Comparison of ENCODE assay signal across 9 mouse cellular contexts in the genomic region with DNA sequence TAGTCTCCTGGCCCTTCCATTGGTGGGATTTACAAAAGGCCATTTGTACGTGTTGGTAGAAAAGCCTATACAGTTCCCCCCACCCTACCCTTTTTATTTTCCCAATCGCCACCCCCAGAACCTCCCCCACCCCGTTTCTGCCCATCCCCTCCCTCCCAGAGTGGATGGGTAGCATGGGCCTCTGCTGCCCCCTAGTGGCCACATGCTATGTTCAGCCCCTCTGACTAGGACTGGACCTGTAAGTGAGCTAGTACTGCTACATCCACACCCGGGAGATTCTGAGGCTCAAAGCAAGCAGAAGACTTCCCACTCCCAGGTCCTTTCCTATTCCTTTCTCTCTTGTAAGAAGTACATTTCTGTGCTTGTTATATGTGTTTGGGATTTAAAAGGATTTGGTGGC. TPM values are rescaled to one million over a fixed set of nuclear protein-coding genes. Genes with fewer than 3 reads are reported as not detected.
A peak's percentile ranks its signal among the peaks of the same experiment; 100 is the strongest.
DNase-seq lines count a peak whose midpoint lies in the region; ATAC-seq and TF ChIP-seq lines count a peak whose summit lies in the region.
"Had no signal": no experiment of that assay in that cellular context is flagged by ENCODE, and none has a peak within 500 bp of the region (broad histone marks: within the 10 kb centered on the region; RNA-seq: fewer than 3 reads in every experiment).

No protein-coding gene starts in this region.

- H3K4me2 ChIP-seq in liver, embryonic 14.5 days (ENCODE audit: low read depth), result no peak overlapping the region

- no peaks in the 10 kb centered on the region for H3K36me3 ChIP-seq in thymus, adult 2 months (ENCODE audit: control insufficient read depth, insufficient read depth, low read length)
- H3K36me3 ChIP-seq in liver, embryonic 14.5 days (replicated peaks; ENCODE audit: control insufficient read depth, insufficient read depth, low read depth), result no peaks in the 10 kb centered on the region

- no peak for ATAC-seq in liver, embryonic 14.5 days (ENCODE audit: insufficient read depth)

- H3K9me3 ChIP-seq in liver, embryonic 14.5 days (ENCODE audit: control insufficient read depth, low read length), result no peaks in the 10 kb centered on the region

- H3K4me1 ChIP-seq in thymus, adult 2 months (replicated peaks; ENCODE audit: control insufficient read depth, insufficient read depth, low read length), result no peaks in the 10 kb centered on the region
- H3K4me1 ChIP-seq in liver, embryonic 14.5 days (replicated peaks; ENCODE audit: control insufficient read depth in 2 of 2, insufficient read depth in 2 of 2, low read length in 1 of 2), result no peaks in the 10 kb centered on the region

- no peak overlapping the region for H3K9ac ChIP-seq in liver, embryonic 14.5 days (replicated peaks)

- DNase-seq in thymus, adult 2 months, result peak; percentile 67
- no peak for DNase-seq in thymus, adult 18-20 months
- peak; percentile 75 for DNase-seq in cerebellum, adult 9-11 months
- peak; percentile 77 to 80 for DNase-seq in frontal cortex, postnatal 36 days (ENCODE audit: low spot score in 2 of 2)
- DNase-seq in kidney, adult 8-10 months, result peak; percentile 36 to 75
- peak in 2 of 3 experiments; percentile 28 to 30 for DNase-seq in liver, embryonic 14.5 days (ENCODE audit: low read depth in 3 of 3, low spot score in 3 of 3)
- DNase-seq in retina, adult 2 months (ENCODE audit: low read depth, low spot score), result peak; percentile 68
- DNase-seq in thymus, postnatal 4 days, result peak; percentile 87

- no peak overlapping the region for H3K4me3 ChIP-seq in thymus, adult 2 months (ENCODE audit: control insufficient read depth, insufficient read depth, low read length)
- H3K4me3 ChIP-seq in liver, embryonic 14.5 days (ENCODE audit: insufficient read depth in 1 of 2, low read depth in 2 of 2, low read length in 2 of 2), result no peak overlapping the region
- H3K4me3 ChIP-seq: erythroblast, embryonic 14.5 days had no signal

- no peak for TF ChIP-seq EP300 in liver, embryonic 14.5 days (IDR thresholded peaks at IDR 0.05; ENCODE audit: low read depth)

- TF ChIP-seq POLR2A in thymus, adult 2 months (IDR thresholded peaks at IDR 0.05; ENCODE audit: control insufficient read depth, extremely low read depth, insufficient read depth, low read length, poor library complexity), result no peak

- 0% methylated on average over 4 of the region's 4 CpGs for WGBS in thymus, adult 2 months
- 0% methylated on average over 4 of the region's 4 CpGs for WGBS in liver, embryonic 14.5 days (ENCODE audit: insufficient replicate concordance)

- peak; percentile 70; the same call in 1 of the 2 replicates for TF ChIP-seq CTCF in thymus, adult 2 months (IDR thresholded peaks at IDR 0.05; ENCODE audit: borderline replicate concordance, control insufficient read depth, extremely low read depth, insufficient read depth, low read length, poor library complexity)
- peak; percentile 95 for TF ChIP-seq CTCF in liver, embryonic 14.5 days (IDR thresholded peaks at IDR 0.05; ENCODE audit: low read depth)

- peaks cover 9% of the 10 kb centered on the region; the same call in 1 of the 2 replicates for H3K27me3 ChIP-seq in thymus, adult 2 months (ENCODE audit: control insufficient read depth, insufficient read depth, low read length)
- H3K27me3 ChIP-seq in liver, embryonic 14.5 days (ENCODE audit: control insufficient read depth, insufficient read depth, low read length), result peaks cover 52% of the 10 kb centered on the region

- H3K27ac ChIP-seq in thymus, adult 2 months (ENCODE audit: control insufficient read depth, insufficient read depth, low read length), result no peak overlapping the region
- H3K27ac ChIP-seq in liver, embryonic 14.5 days, result no peak overlapping the region

RNA-seq across cellular contexts. Expression of gene Hspb1, which starts 32.6 kb away (rescaled TPM):
- 73.6 and 96.8 TPM in 2 replicates for polyA plus RNA-seq in thymus, adult 2 months (2012; rRNA removed)
- polyA plus RNA-seq in liver, embryonic 14.5 days (2012; rRNA removed), result 1.7 and 1.9 TPM in 2 replicates
- 1.7 and 1.8 TPM in 2 replicates for polyA plus RNA-seq in liver, embryonic 14.5 days (2014; fragmentation: Nextera tagmentation; extraction: Ambion mirVana)

RNA-seq across cellular contexts. Expression of gene Srrm3, which starts 48.5 kb away (rescaled TPM):
- polyA plus RNA-seq in thymus, adult 2 months (2012; rRNA removed), result 0.06 and 0.28 TPM in 2 replicates
- 0.01 and 0.27 TPM in 2 replicates for polyA plus RNA-seq in liver, embryonic 14.5 days (2012; rRNA removed)
- polyA plus RNA-seq in liver, embryonic 14.5 days (2014; fragmentation: Nextera tagmentation; extraction: Ambion mirVana), result not detected in 2 replicates
- polyA plus RNA-seq: erythroblast, embryonic 14.5 days had no signal

Comparison
In these comparisons a context has a peak if more than half of its experiments do, and no peak if none do; other contexts are left out.
1. DNase-seq: peak in thymus, adult 2 months (single experiment), cerebellum, adult 9-11 months (single experiment), frontal cortex, postnatal 36 days (2 of 2), kidney, adult 8-10 months (2 of 2), liver, embryonic 14.5 days (2 of 3), retina, adult 2 months (single experiment) and thymus, postnatal 4 days (single experiment); none in thymus, adult 18-20 months (0 of 2).
2. RNA of gene Hspb1, which starts 32.6 kb away (polyA plus RNA-seq): 73.6 to 96.8 TPM in thymus, adult 2 months; 1.7 to 1.9 TPM in liver, embryonic 14.5 days; every median in the first group is over 10 times any median in the second.